Mouse (Mus musculus) embryonic facial prominence, embryonic 14.5 days (tissue): Measurements from ENCODE around the gene Kif4. TPM values are rescaled to one million over a fixed set of nuclear protein-coding genes. Genes with fewer than 3 reads are reported as not detected.

Experiments used
- ATAC-seq: fragments of 200-750 bp; cut with Nextera tagmentation; 2 replicates; pipeline ENCODE4 v1.8.0; 2017; ENCODE audit warnings: low read depth, moderate number of reproducible peaks, moderate TSS enrichment
- DNase-seq: peaks from one replicate; pipeline ENCODE4 v3.0.0-alpha.2; 2015; ENCODE audit warnings: low spot score
- H3K27ac ChIP-seq: fragments of 300-500 bp; sonication (generic); replicated peaks from 2 replicates; pipeline ENCODE4 v1.5.1; 2014; ENCODE audit warnings: low read depth, mild to moderate bottlenecking, low read length, moderate library complexity
- H3K27me3 ChIP-seq: fragments of 300-500 bp; sonication (generic); replicated peaks from 2 replicates; pipeline ENCODE4 v1.6.1; 2014; ENCODE audit warnings: low read length; ENCODE audit not compliant: control insufficient read depth, insufficient read depth
- H3K36me3 ChIP-seq: fragments of 300-500 bp; sonication (generic); 2 replicates; pipeline ENCODE4 v1.6.1; 2014; ENCODE audit warnings: low read length, mixed read lengths; ENCODE audit not compliant: control insufficient read depth, insufficient read depth
- H3K4me1 ChIP-seq: fragments of 300-500 bp; sonication (generic); 2 replicates; pipeline ENCODE4 v1.6.1; 2014; ENCODE audit warnings: antibody characterized with exemption, low read length; ENCODE audit not compliant: control insufficient read depth, insufficient read depth
- H3K4me2 ChIP-seq: fragments of 300-500 bp; sonication (generic); 2 replicates; pipeline ENCODE4 v1.6.1; 2014; ENCODE audit warnings: low read depth, mild to moderate bottlenecking, low read length, moderate library complexity, mixed read lengths
- H3K4me3 ChIP-seq: fragments of 300-500 bp; sonication (generic); 2 replicates; pipeline ENCODE4 v1.5.1; 2014; ENCODE audit warnings: low read depth, mild to moderate bottlenecking, low read length
- H3K9ac ChIP-seq: fragments of 300-500 bp; sonication (generic); 2 replicates; pipeline ENCODE4 v1.6.1; 2014; ENCODE audit warnings: low read depth, mild to moderate bottlenecking, low read length, moderate library complexity, mixed read lengths
- H3K9me3 ChIP-seq: fragments of 300-500 bp; sonication (generic); 2 replicates; pipeline ENCODE4 v1.6.1; 2016; ENCODE audit warnings: low read length; ENCODE audit not compliant: control insufficient read depth
- WGBS: fragments of 180-500 bp; shearing (Covaris S2); extraction: QIAGEN DNeasy Blood & Tissue Kit; methylation state at CpG from one replicate; pipeline ENCODE4 v1.1.7; 2014; 5-methylcytosine and 5-hydroxymethylcytosine counted together
- polyA plus RNA-seq: library from polyadenylated mRNA; unstranded; fragments of >200 nt; fragmentation: Nextera tagmentation; extraction: Ambion mirVana; gene quantifications from 2 replicates; pipeline ENCODE4 v1.2.1, GENCODE M21; 2014

The Kif4 gene
- polyA plus RNA-seq, 1 experiment from 2014 or later: 21.3 TPM

GRCm38 (mm10) chrX:100775405-100775804, 149.9 kb downstream of the Kif4 start:
- H3K4me1 ChIP-seq: peaks cover 3% of the 10 kb centered on the region; the same call in 1 of the 2 replicates
- no peaks in the 10 kb centered on the region for H3K36me3 ChIP-seq
- WGBS: 80% methylated on average over 3 of the region's 3 CpGs
- H3K27ac ChIP-seq: no peak overlapping the region
- no peak overlapping the region for H3K4me3 ChIP-seq
- H3K9ac ChIP-seq: no peak overlapping the region
- H3K27me3 ChIP-seq: no peaks in the 10 kb centered on the region
- ATAC-seq: no peak
- H3K9me3 ChIP-seq: no peaks in the 10 kb centered on the region
- no peak for DNase-seq
- no peak overlapping the region for H3K4me2 ChIP-seq

- Histone ChIP-seq H3K9me3 (no peaks in the 10 kb centered on the region), H3K36me3 (no peaks in the 10 kb centered on the region), H3K27me3 (no peaks in the 10 kb centered on the region), H3K27ac (peak overlapping the region; percentile 83), H3K4me3 (peak overlapping the region; percentile 52), H3K4me1 (peaks cover 3% of the 10 kb centered on the region; the same call in 1 of the 2 replicates), H3K4me2 (peak overlapping the region; percentile 60), H3K9ac (no peak overlapping the region)
- 21% methylated on average over 9 of the region's 9 CpGs for WGBS
- DNase-seq: peak; percentile 62
- peak; percentile 72 for ATAC-seq
These were observed 151.0 kb downstream of the Kif4 start for GRCm38 (mm10) chrX:100776494-100776893.

Other genes with a start within 250 kb of the Kif4 start
- not detected in 2 replicates for gene Otud6a, start 196.7 kb upstream of the Kif4 start, polyA plus RNA-seq
- gene Awat2, start 183.0 kb upstream of the Kif4 start, polyA plus RNA-seq: 0.81 and 1.0 TPM in 2 replicates
- 42.0 and 44.4 TPM in 2 replicates for gene Igbp1, start 131.4 kb upstream of the Kif4 start, polyA plus RNA-seq
- gene Dgat2l6, start 100.9 kb upstream of the Kif4 start, polyA plus RNA-seq: not detected in 2 replicates
- not detected in 2 replicates for gene Awat1, start 53.5 kb upstream of the Kif4 start, polyA plus RNA-seq
- gene P2ry4, start 30.9 kb upstream of the Kif4 start, polyA plus RNA-seq: 0.13 and 0.25 TPM in 2 replicates
- not detected in 2 replicates for gene Arr3, start 20.2 kb upstream of the Kif4 start, polyA plus RNA-seq
- 105 and 113 TPM in 2 replicates for gene Pdzd11, start 831 bp downstream of the Kif4 start, polyA plus RNA-seq
- gene Gdpd2, start 104.1 kb downstream of the Kif4 start, polyA plus RNA-seq: 7.1 and 7.5 TPM in 2 replicates
- 4.5 and 6.2 TPM in 2 replicates for gene Dlg3, start 142.0 kb downstream of the Kif4 start, polyA plus RNA-seq